Mouse (Mus musculus): ENCODE measurements around the gene Upk3b.

DNA sequence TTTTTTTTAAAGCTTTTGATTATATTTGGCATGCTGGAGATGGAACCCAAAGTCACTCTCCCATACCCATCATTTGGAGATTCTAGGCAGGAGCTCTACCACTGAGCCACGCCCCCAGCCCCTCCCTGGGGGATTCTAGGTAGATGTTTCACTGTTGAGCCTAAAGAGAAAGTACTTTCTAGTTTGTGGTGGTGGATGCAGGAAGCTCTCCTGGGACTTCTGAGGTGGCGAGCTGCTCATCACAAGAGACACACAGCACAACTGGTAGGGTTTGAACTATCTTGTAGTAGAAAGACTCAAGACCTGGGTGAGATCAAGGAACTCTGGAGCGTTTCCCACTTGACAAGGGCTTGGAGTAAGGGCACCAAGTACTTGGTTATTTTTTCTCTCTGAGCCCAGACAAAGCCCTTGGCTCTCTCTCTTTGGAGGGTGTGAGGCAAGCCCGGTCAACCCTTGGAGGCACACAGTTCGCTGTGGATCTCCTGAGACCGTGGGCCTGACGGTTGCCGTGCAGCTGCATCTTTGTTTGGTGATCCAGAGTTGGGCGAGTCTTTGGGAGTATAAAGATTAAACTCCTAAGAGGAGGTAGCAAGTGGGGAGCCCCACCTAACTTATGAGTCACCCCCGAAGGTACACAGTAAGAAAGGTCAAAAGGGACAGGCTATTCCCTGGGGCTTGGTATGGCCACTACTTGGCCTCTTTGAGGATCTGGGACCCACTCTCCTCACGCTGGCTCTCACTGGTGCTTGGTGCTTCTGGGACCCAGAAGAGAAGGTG lies 16.2 kb downstream of the Upk3b start, which contains the start of gene Upk3bl:
- TF ChIP-seq CTCF (IDR thresholded peaks at IDR 0.05; ENCODE audit: low read depth) (no peak), EP300 (IDR thresholded peaks at IDR 0.05; ENCODE audit: low read depth) (no peak)
